Mouse (Mus musculus) hindbrain, postnatal 0 days (tissue): Measurements from ENCODE around the gene Pomc. TPM values are rescaled to one million over a fixed set of nuclear protein-coding genes. Genes with fewer than 3 reads are reported as not detected.

ENCODE experiments used
- ATAC-seq: fragments of 200-750 bp; cut with Nextera tagmentation; 2 replicates; pipeline ENCODE4 v1.8.0; 2017; ENCODE audit warnings: mild to moderate bottlenecking, moderate TSS enrichment, moderate library complexity
- DNase-seq: peaks from one replicate; pipeline ENCODE4 v3.0.0-alpha.2; 2015; ENCODE audit warnings: low spot score
- H3K27ac ChIP-seq: fragments of 300-500 bp; sonication (generic); 2 replicates; pipeline ENCODE4 v1.5.1; 2014; ENCODE audit warnings: mild to moderate bottlenecking
- H3K27me3 ChIP-seq: fragments of 300-500 bp; sonication (generic); 2 replicates; pipeline ENCODE4 v1.6.1; 2014; ENCODE audit warnings: low read length, mixed read lengths; ENCODE audit not compliant: insufficient read depth
- H3K36me3 ChIP-seq: fragments of 300-500 bp; sonication (generic); 2 replicates; pipeline ENCODE4 v1.6.1; 2014; ENCODE audit warnings: low read length, mixed read lengths; ENCODE audit not compliant: insufficient read depth
- H3K4me1 ChIP-seq: fragments of 300-500 bp; sonication (generic); 2 replicates; pipeline ENCODE4 v1.6.1; 2014; ENCODE audit warnings: antibody characterized with exemption, low read length, mixed read lengths; ENCODE audit not compliant: insufficient read depth
- H3K4me2 ChIP-seq: fragments of 300-500 bp; sonication (generic); 2 replicates; pipeline ENCODE4 v1.6.1; 2014; ENCODE audit warnings: low read depth, mild to moderate bottlenecking, low read length, moderate library complexity, mixed read lengths
- H3K4me3 ChIP-seq: fragments of 300-500 bp; sonication (generic); 2 replicates; pipeline ENCODE4 v1.5.1; 2014; ENCODE audit warnings: low read length
- H3K9ac ChIP-seq: fragments of 300-500 bp; sonication (generic); replicated peaks from 2 replicates; pipeline ENCODE4 v1.6.1; 2014; ENCODE audit warnings: mild to moderate bottlenecking, low read length, moderate library complexity, mixed read lengths
- H3K9me3 ChIP-seq: fragments of 300-500 bp; sonication (generic); 2 replicates; pipeline ENCODE4 v1.6.1; 2016; ENCODE audit warnings: low read length, mixed read lengths
- CTCF ChIP-seq: IDR thresholded peaks from 2 replicates; pipeline ENCODE4 v1.5.1; 2016; ENCODE audit warnings: antibody characterized with exemption, control low read depth, low read depth
- WGBS: fragments of 180-500 bp; shearing (Covaris S2); extraction: QIAGEN DNeasy Blood & Tissue Kit; methylation state at CpG from one replicate; pipeline ENCODE4 v1.1.7; 2014; 5-methylcytosine and 5-hydroxymethylcytosine counted together
- polyA plus RNA-seq: library from polyadenylated mRNA; unstranded; fragments of >200 nt; fragmentation: Nextera tagmentation; extraction: Ambion mirVana; gene quantifications from 2 replicates; pipeline ENCODE4 v1.2.1, GENCODE M21; 2015
- total RNA-seq: library from RNA; depleted of rRNA; stranded (reverse); fragments of >200 nt; gene quantifications from 2 replicates; pipeline ENCODE4 v1.2.3, GENCODE M21; 2014

Pomc gene
- total and polyA plus RNA-seq, 2 experiments from 2014 or later: 3.5 to 5.3 TPM

GRCm38 (mm10) chr12:3942026-3942425, 12.7 kb upstream of the Pomc start:
- TF ChIP-seq CTCF: 0 out of 2 replicates have a peak, but pooled peaks have one; percentile 10
- Histone ChIP-seq H3K36me3 (no peaks in the 10 kb centered on the region), H3K4me1 (no peaks in the 10 kb centered on the region; the same call in 1 of the 2 replicates), H3K27me3 (no peaks in the 10 kb centered on the region), H3K4me3 (no peak overlapping the region), H3K4me2 (no peak overlapping the region), H3K9me3 (no peaks in the 10 kb centered on the region), H3K27ac (no peak overlapping the region), H3K9ac (no peak overlapping the region)
- DNase-seq: no peak
- WGBS: 5% methylated on average over 11 of the region's 11 CpGs
- no peak for ATAC-seq

GRCm38 (mm10) chr12:3944454-3945073, 10.2 kb upstream of the Pomc start:
- WGBS: 29% methylated on average over 4 of the region's 4 CpGs
- H3K4me3 ChIP-seq: no peak overlapping the region
- no peak for TF ChIP-seq CTCF
- DNase-seq (no peak), ATAC-seq (no peak)
- no peaks in the 10 kb centered on the region; the same call in 1 of the 2 replicates for H3K4me1 ChIP-seq
- no peak overlapping the region for H3K9ac ChIP-seq
- no peak overlapping the region for H3K4me2 ChIP-seq
- no peaks in the 10 kb centered on the region for H3K9me3 ChIP-seq
- H3K27ac ChIP-seq: no peak overlapping the region
- no peaks in the 10 kb centered on the region for H3K27me3 ChIP-seq
- no peaks in the 10 kb centered on the region for H3K36me3 ChIP-seq

GRCm38 (mm10) chr12:3947503-3947902, 7.2 kb upstream of the Pomc start:
- H3K9ac ChIP-seq: no peak overlapping the region
- no peak for DNase-seq
- 45% methylated on average over 6 of the region's 6 CpGs for WGBS
- H3K9me3 ChIP-seq: no peaks in the 10 kb centered on the region
- H3K27ac ChIP-seq: no peak overlapping the region
- no peaks in the 10 kb centered on the region for H3K36me3 ChIP-seq
- H3K4me2 ChIP-seq: no peak overlapping the region
- H3K27me3 ChIP-seq: no peaks in the 10 kb centered on the region
- no peak for TF ChIP-seq CTCF
- no peaks in the 10 kb centered on the region; the same call in 1 of the 2 replicates for H3K4me1 ChIP-seq
- no peak overlapping the region for H3K4me3 ChIP-seq
- peak; percentile 74 for ATAC-seq

GRCm38 (mm10) chr12:3955371-3955770, 620 bp downstream of the Pomc start:
- Histone ChIP-seq H3K4me3 (no peak overlapping the region), H3K27me3 (peaks cover 19% of the 10 kb centered on the region; the same call in 1 of the 2 replicates), H3K4me1 (peaks cover 3% of the 10 kb centered on the region; the same call in 1 of the 2 replicates), H3K4me2 (no peak overlapping the region), H3K9me3 (no peaks in the 10 kb centered on the region), H3K27ac (no peak overlapping the region), H3K36me3 (no peaks in the 10 kb centered on the region), H3K9ac (no peak overlapping the region)
- no peak for TF ChIP-seq CTCF
- DNase-seq: peak; percentile 19
- ATAC-seq: no peak
- 31% methylated on average over 10 of the region's 10 CpGs for WGBS

- no peaks in the 10 kb centered on the region for H3K36me3 ChIP-seq
- peak; percentile 64 for TF ChIP-seq CTCF
- no peak overlapping the region for H3K4me2 ChIP-seq
- DNase-seq (peak; percentile 68), ATAC-seq (no peak)
- H3K27ac ChIP-seq: no peak overlapping the region
- H3K9ac ChIP-seq: no peak overlapping the region
- H3K9me3 ChIP-seq: no peaks in the 10 kb centered on the region
- peaks cover 19% of the 10 kb centered on the region; the same call in 1 of the 2 replicates for H3K27me3 ChIP-seq
- 21% methylated on average over 3 of the region's 3 CpGs for WGBS
- H3K4me1 ChIP-seq: peaks cover 7% of the 10 kb centered on the region; the same call in 1 of the 2 replicates
- H3K4me3 ChIP-seq: no peak overlapping the region
These were observed 1.6 kb downstream of the Pomc start for GRCm38 (mm10) chr12:3956351-3956750.

- Histone ChIP-seq H3K36me3 (peaks cover 7% of the 10 kb centered on the region), H3K9me3 (no peaks in the 10 kb centered on the region), H3K27me3 (peaks cover 9% of the 10 kb centered on the region; the same call in 1 of the 2 replicates), H3K4me3 (peak overlapping the region; percentile 53), H3K9ac (peak overlapping the region; percentile 76), H3K4me2 (peak overlapping the region; percentile 75), H3K4me1 (peaks cover 7% of the 10 kb centered on the region; the same call in 1 of the 2 replicates), H3K27ac (peak overlapping the region; percentile 95)
- 2% methylated on average over 53 of the region's 53 CpGs for WGBS
- DNase-seq (peak; percentile 97), ATAC-seq (peak; percentile 97)
- TF ChIP-seq CTCF: 0 out of 2 replicates have a peak, but pooled peaks have one; percentile 5
These were observed 5.2 kb downstream of the Pomc start for GRCm38 (mm10) chr12:3959791-3960543.

- Histone ChIP-seq H3K9me3 (no peaks in the 10 kb centered on the region), H3K4me1 (peaks cover 7% of the 10 kb centered on the region; the same call in 1 of the 2 replicates), H3K27me3 (peaks cover 8% of the 10 kb centered on the region; the same call in 1 of the 2 replicates), H3K4me2 (peak overlapping the region; percentile 75), H3K9ac (peak overlapping the region; percentile 76), H3K27ac (peak overlapping the region; percentile 95), H3K36me3 (peaks cover 9% of the 10 kb centered on the region), H3K4me3 (peak overlapping the region; percentile 53)
- DNase-seq: peak; percentile 39
- ATAC-seq: no peak
- peak; percentile 31 for TF ChIP-seq CTCF
- 52% methylated on average over 4 of the region's 4 CpGs for WGBS
These were observed 5.8 kb downstream of the Pomc start for GRCm38 (mm10) chr12:3960553-3960952.
